Mouse (Mus musculus) testis, adult 2 months (tissue): Measurements from ENCODE around the gene Brca2.

Experiments
- CTCF ChIP-seq: fragments of 200-500 bp; IDR thresholded peaks from 2 replicates; pipeline ENCODE4 v1.5.1; 2012; ENCODE audit warnings: low read depth, mild to moderate bottlenecking, inconsistent platforms, low read length, moderate library complexity; ENCODE audit not compliant: control insufficient read depth, insufficient read depth, insufficient replicate concordance
- POLR2A ChIP-seq: fragments of 200-500 bp; IDR thresholded peaks from 2 replicates; pipeline ENCODE4 v1.6.1; 2012; ENCODE audit warnings: low read depth, mild to moderate bottlenecking, inconsistent platforms, low read length, moderate library complexity; ENCODE audit not compliant: control insufficient read depth

- TF ChIP-seq POLR2A (peak; percentile 88), CTCF (0 out of 2 replicates have a peak, but pooled peaks have one; percentile 3)
Observed at GRCm38 (mm10) chr5:150521937-150522866, at the start of gene Brca2.
